Mouse (Mus musculus) embryonic facial prominence, embryonic 15.5 days (tissue): ENCODE data around the gene Clptm1. TPM values are rescaled to one million over a fixed set of nuclear protein-coding genes. Genes with fewer than 3 reads are reported as not detected.

Experiments
- ATAC-seq: fragments of 200-750 bp; cut with Nextera tagmentation; 2 replicates; pipeline ENCODE4 v1.8.0; 2017; ENCODE audit warnings: low read depth, moderate TSS enrichment; ENCODE audit not compliant: insufficient number of reproducible peaks, low FRiP score, low TSS enrichment
- H3K27ac ChIP-seq: fragments of 300-500 bp; sonication (generic); replicated peaks from 2 replicates; pipeline ENCODE4 v1.5.1; 2015; ENCODE audit warnings: mild to moderate bottlenecking, inconsistent platforms
- H3K27me3 ChIP-seq: fragments of 300-500 bp; sonication (generic); 2 replicates; pipeline ENCODE4 v1.6.1; 2015; ENCODE audit warnings: inconsistent platforms
- H3K36me3 ChIP-seq: fragments of 300-500 bp; sonication (generic); 2 replicates; pipeline ENCODE4 v1.6.1; 2015; ENCODE audit warnings: mild to moderate bottlenecking, inconsistent platforms
- H3K4me1 ChIP-seq: fragments of 300-500 bp; sonication (generic); 2 replicates; pipeline ENCODE4 v1.6.1; 2015; ENCODE audit warnings: inconsistent platforms
- H3K4me2 ChIP-seq: fragments of 300-500 bp; sonication (generic); replicated peaks from 2 replicates; pipeline ENCODE4 v1.6.1; 2015; ENCODE audit warnings: mild to moderate bottlenecking, inconsistent platforms
- H3K4me3 ChIP-seq: fragments of 300-500 bp; sonication (generic); replicated peaks from 2 replicates; pipeline ENCODE4 v1.5.1; 2015; ENCODE audit warnings: mild to moderate bottlenecking, inconsistent platforms
- H3K9ac ChIP-seq: fragments of 300-500 bp; sonication (generic); 2 replicates; pipeline ENCODE4 v1.6.1; 2015; ENCODE audit warnings: inconsistent platforms
- H3K9me3 ChIP-seq: fragments of 300-500 bp; sonication (generic); replicated peaks from 2 replicates; pipeline ENCODE4 v1.6.1; 2016; ENCODE audit warnings: inconsistent platforms
- WGBS: fragments of 180-500 bp; shearing (Covaris S2); methylation state at CpG from one replicate; pipeline ENCODE4 v1.1.7; 2015; 5-methylcytosine and 5-hydroxymethylcytosine counted together
- polyA plus RNA-seq: library from polyadenylated mRNA; unstranded; fragments of >200 nt; fragmentation: Nextera tagmentation; extraction: Ambion mirVana; gene quantifications from 2 replicates; pipeline ENCODE4 v1.2.1, GENCODE M21; 2015

Gene Clptm1
- polyA plus RNA-seq, 1 experiment from 2014 or later = 89.1 TPM

DNA sequence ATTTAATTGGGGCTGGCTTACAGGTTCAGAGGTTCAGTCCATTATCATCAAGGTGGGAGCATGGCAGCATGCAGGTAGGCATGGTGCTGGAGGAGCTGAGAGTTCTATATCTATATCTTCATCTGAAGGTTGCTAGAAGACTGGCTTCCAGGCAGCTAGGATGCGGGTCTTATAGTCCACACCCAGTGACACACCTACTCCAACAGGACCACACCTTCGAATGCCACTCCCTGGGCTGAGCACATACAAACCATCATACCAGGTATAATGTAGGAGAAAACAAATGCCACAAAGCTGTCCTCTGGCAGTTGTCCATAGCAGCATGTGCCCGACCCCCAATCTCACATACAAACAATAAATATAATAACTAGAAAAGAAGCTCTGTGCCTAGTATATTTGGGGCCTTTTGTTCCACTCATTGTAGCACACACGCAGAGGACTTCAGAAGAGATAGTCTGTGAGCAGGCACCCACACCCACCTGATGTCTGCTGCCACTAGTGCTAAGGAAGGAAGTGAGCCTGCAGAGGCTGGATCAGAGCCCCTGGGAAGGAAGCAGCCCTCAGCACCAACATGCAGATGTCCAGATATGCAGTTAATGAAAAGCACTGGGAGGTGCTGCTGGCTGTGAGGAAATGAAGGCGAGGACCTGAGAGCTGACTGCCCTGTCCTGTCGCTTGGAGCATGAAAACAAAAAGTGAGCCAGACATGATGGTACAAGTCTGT is 13.6 kb downstream of the Clptm1 start:
- H3K4me1 ChIP-seq = no peaks in the 10 kb centered on the region
- no peak overlapping the region for H3K9ac ChIP-seq
- H3K9me3 ChIP-seq = no peaks in the 10 kb centered on the region
- H3K27ac ChIP-seq = no peak overlapping the region
- 87% methylated on average over 6 of the region's 6 CpGs for WGBS
- H3K4me2 ChIP-seq = no peak overlapping the region
- no peak for ATAC-seq
- peaks cover 78% of the 10 kb centered on the region for H3K36me3 ChIP-seq
- H3K27me3 ChIP-seq = no peaks in the 10 kb centered on the region
- no peak overlapping the region for H3K4me3 ChIP-seq

- no peaks in the 10 kb centered on the region for H3K4me1 ChIP-seq
- WGBS = 95% methylated on average over 4 of the region's 4 CpGs
- H3K36me3 ChIP-seq = peaks cover 97% of the 10 kb centered on the region
Observed at GRCm38 (mm10) chr7:19641223-19641622, 23.6 kb downstream of the Clptm1 start.

GRCm38 (mm10) chr7:19635074-19635827 is 29.6 kb downstream of the Clptm1 start:
- H3K27me3 ChIP-seq = no peaks in the 10 kb centered on the region
- no peak overlapping the region for H3K4me2 ChIP-seq
- ATAC-seq = no peak
- H3K4me1 ChIP-seq = no peaks in the 10 kb centered on the region
- H3K9ac ChIP-seq = no peak overlapping the region
- no peak overlapping the region for H3K27ac ChIP-seq
- H3K9me3 ChIP-seq = no peaks in the 10 kb centered on the region
- H3K4me3 ChIP-seq = no peak overlapping the region
- WGBS = 88% methylated on average over 11 of the region's 11 CpGs
- peaks cover 88% of the 10 kb centered on the region for H3K36me3 ChIP-seq

More at GRCm38 (mm10) chr7:19641223-19641622, 23.6 kb downstream of the Clptm1 start:
- Histone ChIP-seq H3K27ac (no peak overlapping the region), H3K9ac (no peak overlapping the region), H3K27me3 (no peaks in the 10 kb centered on the region), H3K9me3 (no peaks in the 10 kb centered on the region), H3K4me3 (no peak overlapping the region), H3K4me2 (no peak overlapping the region)
- no peak for ATAC-seq

DNA sequence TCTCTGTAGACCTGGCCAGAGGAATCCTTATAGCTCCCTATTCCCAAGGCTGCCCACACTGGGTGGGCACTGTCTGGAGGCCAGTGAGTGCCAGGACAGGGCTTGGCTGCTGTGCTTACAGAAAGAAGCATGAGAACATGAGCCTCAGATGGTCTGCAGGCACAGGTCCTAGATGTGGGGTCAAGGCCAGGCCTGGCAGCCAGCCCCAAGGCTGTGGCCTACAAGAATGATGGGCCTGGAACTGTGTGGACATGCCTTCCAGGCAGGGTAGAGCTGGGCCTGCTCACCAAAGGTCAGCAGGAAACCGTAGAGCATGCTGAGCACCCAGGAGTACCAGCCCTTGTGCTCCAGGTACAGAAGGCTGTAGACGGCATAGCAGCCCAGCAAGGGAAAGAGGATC is 30.2 kb downstream of the Clptm1 start:
- Histone ChIP-seq H3K4me2 (no peak overlapping the region), H3K36me3 (peaks cover 82% of the 10 kb centered on the region), H3K27me3 (no peaks in the 10 kb centered on the region), H3K27ac (no peak overlapping the region), H3K4me1 (peaks cover 2% of the 10 kb centered on the region; the same call in 1 of the 2 replicates), H3K9me3 (no peaks in the 10 kb centered on the region), H3K4me3 (no peak overlapping the region), H3K9ac (no peak overlapping the region)
- no peak for ATAC-seq
- 100% methylated on average over 2 of the region's 2 CpGs for WGBS

GRCm38 (mm10) chr7:19633855-19634254 is 31.0 kb downstream of the Clptm1 start:
- Histone ChIP-seq H3K4me1 (peaks cover 5% of the 10 kb centered on the region; the same call in 1 of the 2 replicates), H3K4me3 (no peak overlapping the region), H3K9ac (no peak overlapping the region), H3K27ac (no peak overlapping the region), H3K4me2 (no peak overlapping the region), H3K27me3 (no peaks in the 10 kb centered on the region), H3K9me3 (no peaks in the 10 kb centered on the region), H3K36me3 (peaks cover 74% of the 10 kb centered on the region)
- WGBS = 93% methylated on average over 15 of the region's 15 CpGs
- ATAC-seq = no peak

DNA sequence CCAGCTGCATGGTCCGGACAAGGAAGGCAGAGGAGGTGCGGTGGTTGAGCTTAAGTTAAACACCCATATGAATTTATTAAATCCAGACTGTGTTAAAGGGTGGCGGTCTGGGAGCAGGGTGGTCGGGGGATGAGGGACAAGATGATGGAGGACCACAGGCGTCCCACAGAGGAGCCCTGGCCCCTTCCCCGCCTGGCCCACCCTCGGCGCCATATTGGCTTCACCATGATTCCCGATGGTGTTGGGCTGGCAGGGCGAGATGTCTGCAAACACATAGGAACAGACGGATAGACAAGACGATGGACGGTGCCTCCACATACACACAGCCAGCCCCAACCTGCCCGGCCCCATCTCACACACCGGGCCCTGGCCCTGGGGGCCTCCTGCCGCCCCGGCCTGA is 31.6 kb downstream of the Clptm1 start:
- no peak overlapping the region for H3K27ac ChIP-seq
- H3K27me3 ChIP-seq = no peaks in the 10 kb centered on the region
- no peak overlapping the region for H3K4me3 ChIP-seq
- 87% methylated on average over 17 of the region's 17 CpGs for WGBS
- H3K4me2 ChIP-seq = no peak overlapping the region
- peaks cover 5% of the 10 kb centered on the region; the same call in 1 of the 2 replicates for H3K4me1 ChIP-seq
- peaks cover 68% of the 10 kb centered on the region for H3K36me3 ChIP-seq
- H3K9ac ChIP-seq = no peak overlapping the region
- ATAC-seq = no peak
- no peaks in the 10 kb centered on the region for H3K9me3 ChIP-seq

- Histone ChIP-seq H3K27ac (no peak overlapping the region), H3K9me3 (no peaks in the 10 kb centered on the region), H3K9ac (no peak overlapping the region), H3K4me3 (no peak overlapping the region), H3K27me3 (no peaks in the 10 kb centered on the region), H3K4me2 (no peak overlapping the region), H3K4me1 (peaks cover 5% of the 10 kb centered on the region; the same call in 1 of the 2 replicates), H3K36me3 (peaks cover 63% of the 10 kb centered on the region)
- no peak for ATAC-seq
Observed at GRCm38 (mm10) chr7:19632720-19633119, 32.1 kb downstream of the Clptm1 start.

GRCm38 (mm10) chr7:19632275-19632674 is 32.6 kb downstream of the Clptm1 start:
- peaks cover 58% of the 10 kb centered on the region for H3K36me3 ChIP-seq
- H3K9me3 ChIP-seq = no peaks in the 10 kb centered on the region
- H3K27ac ChIP-seq = no peak overlapping the region
- no peak overlapping the region for H3K9ac ChIP-seq
- peaks cover 5% of the 10 kb centered on the region; the same call in 1 of the 2 replicates for H3K4me1 ChIP-seq
- no peak overlapping the region for H3K4me2 ChIP-seq
- H3K27me3 ChIP-seq = no peaks in the 10 kb centered on the region
- no peak overlapping the region for H3K4me3 ChIP-seq
- ATAC-seq = no peak

DNA sequence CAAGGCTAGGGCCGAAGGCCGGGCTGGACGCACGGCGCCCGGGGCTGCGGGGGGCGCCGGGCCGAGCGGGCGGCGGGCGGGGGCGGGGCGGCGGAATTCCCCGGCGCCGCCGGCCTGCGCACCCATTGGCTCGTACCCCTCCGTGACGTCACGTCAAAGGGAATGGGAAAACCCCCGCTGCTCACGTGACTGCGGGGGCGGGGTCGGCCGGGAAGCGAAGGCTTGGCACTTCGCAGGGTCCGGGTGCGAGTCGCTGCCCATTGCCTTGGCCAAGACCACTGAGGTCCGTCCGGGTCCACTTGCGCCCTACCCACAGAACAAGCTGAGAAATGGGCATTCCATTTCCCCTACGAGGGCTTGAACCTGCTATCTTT is 35.5 kb downstream of the Clptm1 start, which contains the start of gene Relb:
TSS of gene Relb (minus strand) at position 78 of the 374 bp plus-strand sequence.
- H3K9me3 ChIP-seq = no peaks in the 10 kb centered on the region
- peak within 1 kb of the TSS; percentile 55 for H3K9ac ChIP-seq
- peak within 1 kb of the TSS; percentile 96 for H3K4me2 ChIP-seq
- H3K27me3 ChIP-seq = no peaks in the 10 kb centered on the region
- peaks cover 5% of the 10 kb centered on the region; the same call in 1 of the 2 replicates for H3K4me1 ChIP-seq
- H3K4me3 ChIP-seq = peak within 1 kb of the TSS; percentile 71
- peak; percentile 69 for ATAC-seq
- H3K27ac ChIP-seq = peak within 1 kb of the TSS; percentile 88
- H3K36me3 ChIP-seq = peaks cover 29% of the 10 kb centered on the region
- under 1% methylated on average over 41 of the region's 41 CpGs for WGBS

DNA sequence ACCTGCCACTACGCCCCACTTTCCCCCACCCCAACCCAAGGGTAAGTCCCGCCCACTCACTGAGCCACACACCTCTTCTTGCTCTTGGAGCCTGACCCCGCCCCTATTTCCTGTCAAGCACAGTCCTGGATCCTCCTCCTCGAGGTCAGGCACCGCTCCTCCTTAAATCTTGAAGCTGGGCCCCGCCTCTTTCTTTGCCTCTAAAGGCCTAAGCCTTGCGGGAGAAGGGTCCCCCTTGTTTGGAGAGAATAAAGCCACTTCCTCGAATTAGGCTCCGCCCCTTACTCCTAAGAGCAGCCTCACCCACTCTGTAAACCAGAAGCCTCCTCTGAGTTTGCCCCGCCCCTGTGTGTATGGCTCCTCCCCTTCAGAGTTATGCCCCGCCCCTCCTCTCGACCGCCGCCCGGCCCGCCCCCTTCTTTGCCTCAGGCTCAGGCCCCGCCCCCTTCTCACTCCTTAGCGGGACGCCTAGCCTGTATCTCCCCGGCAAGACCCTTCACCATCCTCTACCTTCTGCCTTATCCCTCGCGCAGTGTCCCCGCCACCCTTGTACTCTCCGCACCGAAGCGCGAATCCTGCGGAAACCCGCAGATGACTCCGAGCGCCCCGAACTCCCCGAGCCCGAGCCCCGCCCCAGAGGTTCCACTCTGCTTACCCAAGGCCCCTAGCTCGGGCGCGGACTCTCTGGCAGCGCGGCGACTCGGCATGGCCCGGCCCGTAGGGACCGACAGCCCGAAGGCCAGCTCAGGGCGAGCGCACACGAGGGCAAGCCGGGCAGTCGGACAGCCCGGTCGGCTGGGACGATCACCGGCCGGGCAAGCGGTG is 36.1 kb downstream of the Clptm1 start:
- ATAC-seq = peak; percentile 88
- peaks cover 5% of the 10 kb centered on the region; the same call in 1 of the 2 replicates for H3K4me1 ChIP-seq
- no peaks in the 10 kb centered on the region for H3K27me3 ChIP-seq
- WGBS = 1% methylated on average over 57 of the region's 57 CpGs
- H3K4me3 ChIP-seq = peak overlapping the region; percentile 71
- peaks cover 23% of the 10 kb centered on the region for H3K36me3 ChIP-seq
- H3K27ac ChIP-seq = peak overlapping the region; percentile 88
- peak overlapping the region; percentile 55 for H3K9ac ChIP-seq
- no peaks in the 10 kb centered on the region for H3K9me3 ChIP-seq
- H3K4me2 ChIP-seq = peak overlapping the region; percentile 96

DNA sequence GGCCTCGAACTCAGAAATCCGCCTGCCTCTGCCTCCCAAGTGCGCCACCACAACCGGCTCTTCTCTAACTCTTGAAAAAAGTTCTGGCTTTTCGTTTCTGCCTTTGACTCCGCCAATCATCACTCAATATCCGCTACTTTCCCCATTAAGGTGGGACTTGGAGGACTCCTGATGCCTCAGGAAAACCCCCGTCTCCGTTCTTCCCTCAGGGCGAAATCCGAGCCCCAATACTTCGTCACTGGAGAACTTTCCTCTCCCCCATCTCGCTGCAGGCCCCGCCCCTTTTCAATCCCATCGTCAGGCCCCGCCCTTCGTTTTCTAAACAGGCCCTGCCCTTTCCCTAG is 36.7 kb downstream of the Clptm1 start:
- Histone ChIP-seq H3K4me1 (peaks cover 5% of the 10 kb centered on the region; the same call in 1 of the 2 replicates), H3K27ac (peak overlapping the region; percentile 88), H3K4me2 (peak overlapping the region; percentile 96), H3K4me3 (peak overlapping the region; percentile 71), H3K9me3 (no peaks in the 10 kb centered on the region), H3K27me3 (no peaks in the 10 kb centered on the region), H3K9ac (no peak overlapping the region), H3K36me3 (peaks cover 17% of the 10 kb centered on the region)
- WGBS = 15% methylated on average over 17 of the region's 17 CpGs
- no peak for ATAC-seq
